Mouse (Mus musculus) limb, embryonic 11.5 days (tissue): ENCODE measurements around the gene Itpr2. TPM values are rescaled to one million over a fixed set of nuclear protein-coding genes. Genes with fewer than 3 reads are reported as not detected.

Experiments used
- ATAC-seq: fragments of 200-750 bp; cut with Nextera tagmentation; 2 replicates; pipeline ENCODE4 v1.8.0; 2017; ENCODE audit warnings: low read depth; ENCODE audit not compliant: insufficient number of reproducible peaks, low FRiP score, low TSS enrichment
- DNase-seq: peaks from one replicate; pipeline ENCODE4 v3.0.0-alpha.2; 2015; ENCODE audit warnings: low spot score
- H3K27ac ChIP-seq: fragments of 300-500 bp; sonication (generic); replicated peaks from 2 replicates; pipeline ENCODE4 v1.5.1; 2014; ENCODE audit warnings: low read depth, mild to moderate bottlenecking, low read length
- H3K27me3 ChIP-seq: fragments of 300-500 bp; sonication (generic); 2 replicates; pipeline ENCODE4 v1.6.1; 2014; ENCODE audit warnings: mild to moderate bottlenecking, low read length, mixed read lengths; ENCODE audit not compliant: control insufficient read depth, insufficient read depth
- H3K36me3 ChIP-seq: fragments of 300-500 bp; sonication (generic); 2 replicates; pipeline ENCODE4 v1.6.1; 2014; ENCODE audit warnings: mild to moderate bottlenecking, low read length, moderate library complexity, mixed read lengths; ENCODE audit not compliant: control insufficient read depth, insufficient read depth
- H3K4me1 ChIP-seq: fragments of 300-500 bp; sonication (generic); 2 replicates; pipeline ENCODE4 v1.6.1; 2014; ENCODE audit warnings: low read length, mixed read lengths; ENCODE audit not compliant: control insufficient read depth, insufficient read depth
- H3K4me2 ChIP-seq: fragments of 300-500 bp; sonication (generic); 2 replicates; pipeline ENCODE4 v1.6.1; 2014; ENCODE audit warnings: low read depth, mild to moderate bottlenecking, moderate library complexity; ENCODE audit not compliant: severe bottlenecking
- H3K4me3 ChIP-seq: fragments of 300-500 bp; sonication (generic); 2 replicates; pipeline ENCODE4 v1.5.1; 2014; ENCODE audit warnings: low read depth, low read length
- H3K9ac ChIP-seq: fragments of 300-500 bp; sonication (generic); 2 replicates; pipeline ENCODE4 v1.6.1; 2014; ENCODE audit warnings: mild to moderate bottlenecking, low read length
- H3K9me3 ChIP-seq: fragments of 300-500 bp; sonication (generic); 2 replicates; pipeline ENCODE4 v1.6.1; 2016; ENCODE audit warnings: low read length; ENCODE audit not compliant: control insufficient read depth
- WGBS: fragments of 180-500 bp; shearing (Covaris S2); extraction: QIAGEN DNeasy Blood & Tissue Kit; methylation state at CpG from one replicate; pipeline ENCODE4 v1.1.7; 2014; 5-methylcytosine and 5-hydroxymethylcytosine counted together
- polyA plus RNA-seq: library from polyadenylated mRNA; unstranded; fragments of >200 nt; fragmentation: Nextera tagmentation; extraction: Ambion mirVana; gene quantifications from 2 replicates; pipeline ENCODE4 v1.2.1, GENCODE M21; 2014

The Itpr2 gene
- polyA plus RNA-seq, 1 experiment from 2014 or later = 5.7 TPM

- no peaks in the 10 kb centered on the region for H3K36me3 ChIP-seq
- no peak for DNase-seq
- H3K27ac ChIP-seq = no peak overlapping the region
- no peaks in the 10 kb centered on the region for H3K27me3 ChIP-seq
- H3K4me2 ChIP-seq = no peak overlapping the region
- ATAC-seq = no peak
- no peaks in the 10 kb centered on the region for H3K4me1 ChIP-seq
- 90% methylated on average over 6 of the region's 6 CpGs for WGBS
- H3K4me3 ChIP-seq = no peak overlapping the region
- no peak overlapping the region for H3K9ac ChIP-seq
- no peaks in the 10 kb centered on the region for H3K9me3 ChIP-seq
These were observed 345.5 kb downstream of the Itpr2 start for GRCm38 (mm10) chr6:146156536-146156935.

DNA sequence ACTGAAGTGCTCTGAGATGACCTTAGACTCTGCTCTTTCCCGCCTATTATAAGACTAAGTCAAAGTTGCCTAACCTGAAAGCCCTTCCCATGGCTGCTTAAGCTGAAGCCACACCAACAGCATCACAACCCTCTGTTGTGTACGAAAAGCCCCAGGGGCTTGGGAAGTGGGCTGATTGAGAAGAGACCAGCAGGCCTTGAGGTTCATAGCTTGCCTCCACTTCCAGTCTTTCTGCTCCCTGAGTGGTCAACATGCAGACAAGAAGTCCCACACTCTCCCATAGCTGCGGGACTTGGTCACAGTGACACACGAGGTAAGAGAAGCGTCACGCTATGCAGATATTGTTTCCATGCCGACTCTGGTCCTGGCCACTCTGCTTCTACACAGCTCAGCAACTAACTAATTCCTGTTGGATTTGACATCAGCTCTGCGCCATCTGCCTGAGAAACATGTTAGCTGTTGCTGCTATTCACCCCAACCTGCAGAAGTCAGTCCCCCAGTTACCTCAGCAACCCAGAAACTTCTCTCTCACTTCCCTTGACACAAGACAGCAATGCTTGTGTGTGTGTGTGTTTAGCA lies 346.8 kb downstream of the Itpr2 start:
- Histone ChIP-seq H3K36me3 (no peaks in the 10 kb centered on the region), H3K27me3 (no peaks in the 10 kb centered on the region), H3K4me1 (no peaks in the 10 kb centered on the region), H3K9ac (no peak overlapping the region), H3K9me3 (no peaks in the 10 kb centered on the region), H3K4me3 (no peak overlapping the region), H3K27ac (no peak overlapping the region), H3K4me2 (no peak overlapping the region)
- WGBS = 91% methylated on average over 8 of the region's 8 CpGs
- ATAC-seq (no peak), DNase-seq (no peak)

DNA sequence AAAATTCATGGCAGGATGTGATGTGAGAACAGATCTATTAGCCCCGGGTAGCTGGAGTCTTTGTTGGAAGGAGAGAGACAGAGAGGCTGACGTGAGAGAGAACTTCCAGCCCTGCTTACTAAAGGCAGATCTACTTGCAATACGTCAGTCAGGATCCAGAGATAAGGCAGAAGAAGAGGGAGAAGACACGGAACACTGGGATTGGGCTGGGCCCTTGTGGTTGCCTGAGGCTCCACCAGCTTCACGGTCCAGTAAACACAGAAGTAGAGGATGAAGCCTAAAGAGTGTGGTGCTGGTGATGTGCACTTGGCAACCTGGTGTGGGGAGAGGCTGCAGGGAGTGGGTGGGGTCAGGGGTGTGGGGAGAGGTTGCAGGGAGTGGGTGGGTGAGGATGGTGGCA lies 349.2 kb downstream of the Itpr2 start:
- ATAC-seq = no peak
- no peak overlapping the region for H3K4me2 ChIP-seq
- H3K9me3 ChIP-seq = no peaks in the 10 kb centered on the region
- H3K9ac ChIP-seq = no peak overlapping the region
- no peak for DNase-seq
- no peak overlapping the region for H3K27ac ChIP-seq
- H3K4me1 ChIP-seq = no peaks in the 10 kb centered on the region
- no peaks in the 10 kb centered on the region for H3K36me3 ChIP-seq
- no peaks in the 10 kb centered on the region for H3K27me3 ChIP-seq
- no peak overlapping the region for H3K4me3 ChIP-seq
- 62% methylated on average over 5 of the region's 5 CpGs for WGBS

GRCm38 (mm10) chr6:146140966-146141585 lies 360.9 kb downstream of the Itpr2 start:
- H3K4me1 ChIP-seq = no peaks in the 10 kb centered on the region
- no peak overlapping the region for H3K9ac ChIP-seq
- 91% methylated on average over 4 of the region's 4 CpGs for WGBS
- no peak overlapping the region for H3K4me3 ChIP-seq
- DNase-seq (no peak), ATAC-seq (no peak)
- H3K9me3 ChIP-seq = no peaks in the 10 kb centered on the region
- no peaks in the 10 kb centered on the region for H3K27me3 ChIP-seq
- H3K4me2 ChIP-seq = no peak overlapping the region
- no peaks in the 10 kb centered on the region for H3K36me3 ChIP-seq
- H3K27ac ChIP-seq = no peak overlapping the region

GRCm38 (mm10) chr6:146140171-146140570 lies 361.9 kb downstream of the Itpr2 start:
- ATAC-seq (no peak), DNase-seq (no peak)
- H3K9ac ChIP-seq = no peak overlapping the region
- no peaks in the 10 kb centered on the region for H3K4me1 ChIP-seq
- H3K27ac ChIP-seq = no peak overlapping the region
- WGBS = 95% methylated on average over 6 of the region's 6 CpGs
- H3K36me3 ChIP-seq = no peaks in the 10 kb centered on the region
- no peak overlapping the region for H3K4me2 ChIP-seq
- H3K27me3 ChIP-seq = no peaks in the 10 kb centered on the region
- H3K4me3 ChIP-seq = no peak overlapping the region
- no peaks in the 10 kb centered on the region for H3K9me3 ChIP-seq

DNA sequence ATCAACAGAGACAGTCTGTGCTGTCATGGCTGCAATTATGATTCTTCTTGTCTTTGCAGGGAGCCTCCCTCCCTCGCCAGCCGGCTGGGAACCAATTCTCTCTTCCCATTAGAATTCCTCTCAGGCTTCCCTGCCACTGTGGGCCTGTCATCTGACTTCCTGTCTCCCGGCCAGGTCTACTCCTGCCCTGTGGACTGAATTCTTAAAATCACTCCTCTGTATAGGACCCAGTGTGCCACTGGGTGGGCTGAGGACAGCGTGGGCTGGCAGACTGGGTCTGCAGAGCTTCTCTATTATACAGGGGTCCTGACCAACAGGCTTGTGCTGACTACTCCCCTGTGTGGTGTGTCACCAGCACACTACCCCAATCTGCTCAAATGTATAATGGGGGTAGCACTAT lies 365.4 kb downstream of the Itpr2 start:
- no peak for ATAC-seq
- H3K9me3 ChIP-seq = no peaks in the 10 kb centered on the region
- no peaks in the 10 kb centered on the region for H3K27me3 ChIP-seq
- H3K4me3 ChIP-seq = no peak overlapping the region
- no peak overlapping the region for H3K4me2 ChIP-seq
- DNase-seq = no peak
- H3K4me1 ChIP-seq = no peaks in the 10 kb centered on the region
- no peaks in the 10 kb centered on the region for H3K36me3 ChIP-seq
- H3K27ac ChIP-seq = no peak overlapping the region
- H3K9ac ChIP-seq = no peak overlapping the region
- 65% methylated on average over 4 of the region's 4 CpGs for WGBS

- Histone ChIP-seq H3K4me3 (no peak overlapping the region), H3K4me2 (no peak overlapping the region), H3K27me3 (no peaks in the 10 kb centered on the region)
These were observed 365.8 kb downstream of the Itpr2 start for GRCm38 (mm10) chr6:146136244-146136643.

GRCm38 (mm10) chr6:146135291-146135690 lies 366.7 kb downstream of the Itpr2 start:
- no peak overlapping the region for H3K4me3 ChIP-seq
- ATAC-seq (no peak), DNase-seq (no peak)
- no peak overlapping the region for H3K9ac ChIP-seq
- WGBS = 80% methylated on average over 8 of the region's 8 CpGs
- no peaks in the 10 kb centered on the region for H3K27me3 ChIP-seq
- H3K4me1 ChIP-seq = no peaks in the 10 kb centered on the region
- H3K36me3 ChIP-seq = no peaks in the 10 kb centered on the region
- H3K27ac ChIP-seq = no peak overlapping the region
- H3K4me2 ChIP-seq = no peak overlapping the region
- no peaks in the 10 kb centered on the region for H3K9me3 ChIP-seq

More at GRCm38 (mm10) chr6:146136244-146136643, 365.8 kb downstream of the Itpr2 start:
- no peaks in the 10 kb centered on the region for H3K4me1 ChIP-seq
- WGBS = 72% methylated on average over 7 of the region's 7 CpGs
- no peaks in the 10 kb centered on the region for H3K36me3 ChIP-seq
- ATAC-seq (no peak), DNase-seq (no peak)
- no peak overlapping the region for H3K27ac ChIP-seq
- H3K9me3 ChIP-seq = no peaks in the 10 kb centered on the region
- no peak overlapping the region for H3K9ac ChIP-seq

DNA sequence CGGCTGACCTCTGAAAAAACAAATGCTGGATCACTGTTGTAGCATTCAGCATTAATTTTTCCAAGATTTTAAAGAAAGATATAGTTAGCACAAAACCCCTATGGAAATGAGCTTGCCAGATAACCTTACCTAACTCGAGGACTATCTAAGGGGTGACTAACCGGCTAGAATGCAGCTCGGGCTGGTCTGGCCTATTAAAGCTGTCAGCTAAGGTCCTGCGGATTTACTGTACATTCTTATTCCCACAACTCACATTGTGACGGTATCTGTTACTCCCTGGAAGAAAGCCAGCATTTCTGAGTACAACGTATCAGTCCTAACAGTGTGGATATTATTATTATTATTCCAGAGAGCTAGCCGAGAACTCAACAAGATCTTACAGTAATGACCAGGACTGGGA lies 368.1 kb downstream of the Itpr2 start:
- no peak overlapping the region for H3K27ac ChIP-seq
- H3K36me3 ChIP-seq = no peaks in the 10 kb centered on the region
- H3K4me1 ChIP-seq = no peaks in the 10 kb centered on the region
- 82% methylated on average over 8 of the region's 8 CpGs for WGBS
- ATAC-seq (no peak), DNase-seq (no peak)
- H3K27me3 ChIP-seq = no peaks in the 10 kb centered on the region
- H3K4me3 ChIP-seq = no peak overlapping the region
- H3K4me2 ChIP-seq = no peak overlapping the region
- no peaks in the 10 kb centered on the region for H3K9me3 ChIP-seq
- H3K9ac ChIP-seq = no peak overlapping the region
